Mouse (Mus musculus): ENCODE results near the gene Pdlim3.
"Not testable (repeated sequence)": the region's sequence is repeated elsewhere in the genome, so short reads cannot be mapped to it uniquely, and the experiment has no call there.

Pdlim3 gene

GRCm38 (mm10) chr8:45885202-45885685, at the start of gene Pdlim3:
Gene Pdlim3 (plus strand): TSS chr8:45885461.
- peak; percentile 22 for DNase-seq

- DNase-seq = no peak
Measured at GRCm38 (mm10) chr8:45843306-45843705, 42.0 kb upstream of the Pdlim3 start.

- no peak for DNase-seq
Measured at GRCm38 (mm10) chr8:45844097-45844885, 41.0 kb upstream of the Pdlim3 start.

GRCm38 (mm10) chr8:45844911-45845481, 40.3 kb upstream of the Pdlim3 start:
- DNase-seq = peak; percentile 5

- DNase-seq = no peak
Measured at GRCm38 (mm10) chr8:45845906-45846305, 39.4 kb upstream of the Pdlim3 start.

GRCm38 (mm10) chr8:45855118-45855517, 30.1 kb upstream of the Pdlim3 start:
- DNase-seq = no peak

- no peak for DNase-seq
Measured at GRCm38 (mm10) chr8:45857734-45858133, 27.5 kb upstream of the Pdlim3 start.

GRCm38 (mm10) chr8:45858391-45858790, 26.9 kb upstream of the Pdlim3 start:
- DNase-seq = no peak

GRCm38 (mm10) chr8:45871587-45871986, 13.7 kb upstream of the Pdlim3 start:
- not testable (repeated sequence) for DNase-seq

GRCm38 (mm10) chr8:45872077-45872476, 13.2 kb upstream of the Pdlim3 start:
- DNase-seq = no peak

GRCm38 (mm10) chr8:45874945-45875626, 10.2 kb upstream of the Pdlim3 start:
- peak; percentile 81 for DNase-seq

- no peak for DNase-seq
Measured at GRCm38 (mm10) chr8:45876397-45876796, 8.9 kb upstream of the Pdlim3 start.

- no peak for DNase-seq
Measured at GRCm38 (mm10) chr8:45877680-45878079, 7.6 kb upstream of the Pdlim3 start.

GRCm38 (mm10) chr8:45880457-45880856, 4.8 kb upstream of the Pdlim3 start:
- no peak for DNase-seq

GRCm38 (mm10) chr8:45881726-45882125, 3.5 kb upstream of the Pdlim3 start:
- no peak for DNase-seq

GRCm38 (mm10) chr8:45883793-45884192, 1.5 kb upstream of the Pdlim3 start:
- no peak for DNase-seq

GRCm38 (mm10) chr8:45884552-45884951, 709 bp upstream of the Pdlim3 start:
- DNase-seq = peak; percentile 13

GRCm38 (mm10) chr8:45885775-45886174, 514 bp downstream of the Pdlim3 start:
- DNase-seq = no peak

GRCm38 (mm10) chr8:45889737-45890136, 4.5 kb downstream of the Pdlim3 start:
- no peak for DNase-seq

- DNase-seq = no peak
Measured at GRCm38 (mm10) chr8:45896590-45896989, 11.3 kb downstream of the Pdlim3 start.

- DNase-seq = no peak
Measured at GRCm38 (mm10) chr8:45899783-45900182, 14.5 kb downstream of the Pdlim3 start.

- DNase-seq = no peak
Measured at GRCm38 (mm10) chr8:45901626-45902025, 16.4 kb downstream of the Pdlim3 start.

- no peak for DNase-seq
Measured at GRCm38 (mm10) chr8:45903659-45904058, 18.4 kb downstream of the Pdlim3 start.

Data from kidney, adult 18-20 months (tissue).